Mouse (Mus musculus) thymus, postnatal 36 days (tissue): ENCODE results near the gene Ccdc158.

Experiments used
- DNase-seq, 2 experiments: peaks; one replicate each; pipeline ENCODE4 v3.0.0; 2022; ENCODE audit warnings: mixed read lengths in 2 of 2

Ccdc158 gene

GRCm38 (mm10) chr5:92674859-92675573, at the start of gene Ccdc158:
TSS of gene Ccdc158 (minus strand) at chr5:92675271.
- DNase-seq = peak; percentile 57 to 74

GRCm38 (mm10) chr5:92721610-92722009, 46.5 kb upstream of the Ccdc158 start:
- DNase-seq = no peak

- DNase-seq = no peak
These were observed 43.8 kb upstream of the Ccdc158 start for GRCm38 (mm10) chr5:92718856-92719255.

- DNase-seq = no peak
These were observed 42.7 kb upstream of the Ccdc158 start for GRCm38 (mm10) chr5:92717666-92718360.

- DNase-seq = no peak
These were observed 40.8 kb upstream of the Ccdc158 start for GRCm38 (mm10) chr5:92715890-92716289.

GRCm38 (mm10) chr5:92715319-92715718, 40.2 kb upstream of the Ccdc158 start:
- DNase-seq = no peak

- no peak for DNase-seq
These were observed 39.8 kb upstream of the Ccdc158 start for GRCm38 (mm10) chr5:92714886-92715285.

- no peak for DNase-seq
These were observed 37.7 kb upstream of the Ccdc158 start for GRCm38 (mm10) chr5:92712621-92713395.

- DNase-seq = no peak
These were observed 36.7 kb upstream of the Ccdc158 start for GRCm38 (mm10) chr5:92711666-92712290.

GRCm38 (mm10) chr5:92710779-92711178, 35.7 kb upstream of the Ccdc158 start:
- no peak for DNase-seq

GRCm38 (mm10) chr5:92707921-92708491, 32.9 kb upstream of the Ccdc158 start:
- no peak for DNase-seq

- DNase-seq = no peak
These were observed 28.6 kb upstream of the Ccdc158 start for GRCm38 (mm10) chr5:92703671-92704070.

GRCm38 (mm10) chr5:92701750-92702149, 26.7 kb upstream of the Ccdc158 start:
- no peak for DNase-seq

GRCm38 (mm10) chr5:92698837-92699529, 23.9 kb upstream of the Ccdc158 start:
- DNase-seq = no peak

- no peak for DNase-seq
These were observed 23.2 kb upstream of the Ccdc158 start for GRCm38 (mm10) chr5:92698131-92698836.

- DNase-seq = no peak
These were observed 19.4 kb upstream of the Ccdc158 start for GRCm38 (mm10) chr5:92694316-92694995.

GRCm38 (mm10) chr5:92693744-92694143, 18.7 kb upstream of the Ccdc158 start:
- DNase-seq = no peak

GRCm38 (mm10) chr5:92692206-92693007, 17.3 kb upstream of the Ccdc158 start:
- no peak for DNase-seq

- DNase-seq = no peak
These were observed 13.5 kb upstream of the Ccdc158 start for GRCm38 (mm10) chr5:92688569-92688968.

- no peak for DNase-seq
These were observed 13.1 kb upstream of the Ccdc158 start for GRCm38 (mm10) chr5:92688124-92688523.
